Comparison of ENCODE assay signal across 21 mouse cellular contexts in the genomic region with DNA sequence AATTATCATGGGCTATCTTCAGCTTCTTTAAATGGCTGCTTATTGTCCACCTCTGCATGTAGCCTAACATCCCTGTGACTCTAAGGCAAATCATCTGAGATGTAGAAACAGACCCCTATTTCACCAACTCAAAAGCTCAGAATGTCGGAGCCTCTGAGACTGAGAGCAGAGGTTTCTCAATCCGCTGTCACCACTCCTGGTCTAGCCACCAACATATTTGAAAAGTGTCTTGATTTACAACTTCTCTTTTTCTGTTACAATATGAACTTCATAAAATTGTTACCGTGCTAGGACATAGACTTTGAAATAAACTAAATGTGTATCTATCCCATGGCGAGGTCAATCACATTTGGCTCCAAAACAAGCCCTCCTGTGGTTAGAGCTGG.
"Had no signal": no experiment of that assay in that cellular context is flagged by ENCODE, and none has a peak within 500 bp of the region (broad histone marks: within the 10 kb centered on the region; RNA-seq: fewer than 3 reads in every experiment).

No protein-coding gene starts in this region.

- H3K36me3 ChIP-seq: liver, embryonic 15.5 days; lung, embryonic 15.5 days; midbrain, embryonic 12.5 days; midbrain, embryonic 15.5 days; neural tube, embryonic 13.5 days; neural tube, embryonic 15.5 days had no signal

- DNase-seq: liver, postnatal 0 days; lung, adult 2 months; lung, postnatal 14 days; lung, postnatal 36 days; retina, postnatal 1 day; right cerebral cortex, adult 18-20 months; right cerebral cortex, postnatal 25 days; right cerebral cortex, postnatal 4 days; spleen, adult 18-20 months; thymus, adult 18-20 months; thymus, postnatal 14 days; thymus, postnatal 36 days had no signal

- H3K27ac ChIP-seq: liver, embryonic 15.5 days; lung, embryonic 15.5 days; macrophage; midbrain, embryonic 12.5 days; midbrain, embryonic 15.5 days; neural tube, embryonic 13.5 days; neural tube, embryonic 15.5 days had no signal

- H3K27me3 ChIP-seq: liver, embryonic 15.5 days; lung, embryonic 15.5 days; midbrain, embryonic 15.5 days; neural tube, embryonic 13.5 days; neural tube, embryonic 15.5 days had no signal

- H3K9ac ChIP-seq: liver, embryonic 15.5 days; liver, postnatal 0 days; lung, embryonic 15.5 days; midbrain, embryonic 12.5 days; midbrain, embryonic 15.5 days; neural tube, embryonic 13.5 days; neural tube, embryonic 15.5 days had no signal

- H3K4me2 ChIP-seq: liver, embryonic 15.5 days; lung, embryonic 15.5 days; midbrain, embryonic 12.5 days; midbrain, embryonic 15.5 days; neural tube, embryonic 13.5 days; neural tube, embryonic 15.5 days had no signal

- H3K4me1 ChIP-seq: liver, embryonic 15.5 days; lung, embryonic 15.5 days; megakaryocyte, embryonic 14.5 days; midbrain, embryonic 15.5 days; neural tube, embryonic 13.5 days; neural tube, embryonic 15.5 days had no signal

- H3K4me3 ChIP-seq: liver, embryonic 15.5 days; lung, embryonic 15.5 days; megakaryocyte, embryonic 14.5 days; midbrain, embryonic 12.5 days; midbrain, embryonic 15.5 days; neural tube, embryonic 13.5 days; neural tube, embryonic 15.5 days had no signal

- ATAC-seq: liver, postnatal 0 days; lung, postnatal 0 days; midbrain, embryonic 15.5 days had no signal

- H3K9me3 ChIP-seq: liver, embryonic 15.5 days; lung, embryonic 15.5 days; megakaryocyte, embryonic 14.5 days; midbrain, embryonic 12.5 days; midbrain, embryonic 15.5 days; neural tube, embryonic 13.5 days; neural tube, embryonic 15.5 days had no signal
